Mouse (Mus musculus): ENCODE measurements around the gene Med18. TPM values are rescaled to one million over a fixed set of nuclear protein-coding genes. Genes with fewer than 3 reads are reported as not detected.
"Not testable (repeated sequence)": the region's sequence is repeated elsewhere in the genome, so short reads cannot be mapped to it uniquely, and the experiment has no call there.

Gene Med18
- total RNA-seq, 2 experiments from 2014 or later, result 2.5 to 2.8 TPM

GRCm38 (mm10) chr4:132484231-132484630 is 20.5 kb upstream of the Med18 start:
- ATAC-seq (replicated peaks; ENCODE audit: low FRiP score, poor library complexity, severe bottlenecking), result no peak

DNA sequence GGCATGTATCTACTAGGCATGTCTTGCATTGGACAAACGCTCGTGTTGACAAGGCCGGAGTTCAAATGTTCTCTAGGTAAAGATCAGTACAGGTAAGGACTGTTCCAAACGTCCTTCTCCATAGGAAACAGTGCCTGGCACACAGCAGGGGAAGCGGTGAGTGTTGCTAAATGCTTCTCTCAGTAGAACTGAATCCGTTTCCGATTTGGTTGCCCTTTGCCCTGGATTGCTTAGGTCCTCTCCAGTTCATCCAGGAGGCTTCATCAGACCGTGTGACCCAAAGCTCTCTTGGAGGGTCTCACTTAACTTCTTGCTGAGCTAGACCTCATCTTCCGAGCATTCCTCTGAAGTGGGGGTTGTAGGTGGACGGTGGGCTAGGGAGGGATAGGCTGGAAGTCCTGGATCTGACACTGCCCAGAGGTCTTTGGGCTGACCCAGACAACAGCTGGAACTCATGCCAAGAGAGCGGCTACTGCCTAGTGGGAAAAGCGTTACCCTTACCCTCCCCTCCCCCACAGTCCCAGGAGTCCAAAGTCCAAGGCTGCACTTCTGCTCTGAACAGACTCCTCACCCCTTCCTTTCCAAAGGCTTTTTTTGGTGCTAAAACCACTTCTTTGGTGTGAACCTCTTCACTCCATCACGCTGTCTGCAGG is 19.4 kb upstream of the Med18 start:
- ATAC-seq (replicated peaks; ENCODE audit: low FRiP score, poor library complexity, severe bottlenecking), result no peak

DNA sequence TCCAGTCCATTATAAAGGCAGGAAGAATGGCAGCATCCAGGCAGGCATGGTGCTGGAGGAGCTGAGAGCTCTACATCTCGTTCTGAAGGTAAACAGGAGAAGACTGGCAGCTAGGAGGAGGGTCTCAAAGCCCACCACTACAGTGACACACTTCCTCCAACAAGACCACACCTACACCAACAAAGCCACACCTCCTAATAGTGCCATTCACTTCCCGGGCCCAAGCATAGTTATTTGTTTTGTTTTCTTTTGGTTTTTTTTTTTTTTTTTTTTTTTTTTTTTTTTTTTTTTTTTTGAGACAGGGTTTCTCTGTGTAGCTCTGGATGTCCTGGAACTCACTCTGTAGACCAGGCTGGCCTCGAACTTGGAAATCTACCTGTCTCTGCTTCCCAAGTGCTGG is 18.4 kb upstream of the Med18 start:
- not testable (repeated sequence) for ATAC-seq (replicated peaks; ENCODE audit: low FRiP score, poor library complexity, severe bottlenecking)

GRCm38 (mm10) chr4:132477833-132478232 is 14.1 kb upstream of the Med18 start:
- ATAC-seq (replicated peaks; ENCODE audit: low FRiP score, poor library complexity, severe bottlenecking), result no peak

GRCm38 (mm10) chr4:132475895-132476878 is 12.5 kb upstream of the Med18 start:
- no peak for ATAC-seq (replicated peaks; ENCODE audit: low FRiP score, poor library complexity, severe bottlenecking)

- no peak for ATAC-seq (replicated peaks; ENCODE audit: low FRiP score, poor library complexity, severe bottlenecking)
Measured at GRCm38 (mm10) chr4:132474631-132475030, 10.9 kb upstream of the Med18 start.

- ATAC-seq (replicated peaks; ENCODE audit: low FRiP score, poor library complexity, severe bottlenecking), result no peak
Measured at GRCm38 (mm10) chr4:132473411-132473810, 9.7 kb upstream of the Med18 start.

GRCm38 (mm10) chr4:132469873-132470272 is 6.2 kb upstream of the Med18 start:
- ATAC-seq (replicated peaks; ENCODE audit: low FRiP score, poor library complexity, severe bottlenecking), result no peak

DNA sequence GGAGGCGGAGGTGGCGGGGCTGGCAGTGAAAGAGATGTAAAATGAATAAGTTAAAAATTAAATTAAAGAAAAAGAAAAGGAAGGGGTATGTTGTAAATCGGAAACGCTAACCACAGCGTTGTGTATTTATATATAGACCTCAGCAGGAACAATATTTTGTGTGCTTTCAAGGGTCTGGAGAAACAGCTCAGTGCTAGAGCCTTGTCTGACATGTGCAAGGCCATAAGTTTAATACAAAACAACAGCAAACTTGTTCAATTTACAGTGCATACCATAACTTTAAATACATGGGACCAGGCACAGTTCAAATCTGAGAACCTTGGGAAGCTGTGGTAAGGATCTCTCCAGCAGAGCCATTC is 513 bp upstream of the Med18 start:
- ATAC-seq (replicated peaks; ENCODE audit: low FRiP score, poor library complexity, severe bottlenecking), result 0 out of 2 replicates have a peak, but pooled peaks have one; percentile 1

DNA sequence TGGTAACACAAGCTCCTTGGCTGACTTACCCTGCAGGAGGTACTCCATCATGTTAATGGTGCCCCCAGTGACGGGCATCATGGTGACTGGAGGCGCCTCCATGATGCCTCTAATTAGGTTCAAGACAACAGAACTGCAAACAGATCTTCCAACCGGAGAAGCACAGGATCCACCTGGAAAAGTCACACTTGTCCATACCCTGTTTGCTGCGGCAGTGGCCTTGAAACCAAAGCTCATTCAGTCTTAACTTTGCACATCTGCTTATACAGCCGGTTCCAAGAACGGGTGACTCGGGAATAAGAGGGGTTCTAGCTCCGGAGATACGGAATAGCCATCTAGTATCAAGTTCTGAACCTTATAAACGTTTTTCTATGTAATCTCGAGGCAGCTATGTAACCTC is 885 bp downstream of the Med18 start:
- no peak for ATAC-seq (replicated peaks; ENCODE audit: low FRiP score, poor library complexity, severe bottlenecking)

DNA sequence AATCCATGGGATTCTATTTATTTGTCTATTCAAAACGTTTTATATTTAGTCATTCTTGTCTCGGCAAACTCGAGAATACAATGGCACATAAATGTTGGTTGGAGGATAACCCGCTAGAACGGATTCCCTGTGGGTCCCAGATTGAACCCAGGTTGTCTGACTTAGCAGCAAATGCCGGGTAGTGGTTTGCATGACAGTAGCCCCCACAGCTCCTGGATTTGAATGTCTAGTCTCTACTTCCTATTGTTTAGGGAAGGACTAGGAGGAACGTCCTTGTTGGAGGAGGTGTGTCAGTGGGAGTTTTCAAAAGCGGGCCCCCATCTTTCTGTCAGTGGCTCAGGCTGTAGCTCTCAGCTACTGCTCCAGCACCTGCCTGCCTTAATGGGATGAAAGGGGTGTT is 3.5 kb downstream of the Med18 start:
- no peak for ATAC-seq (replicated peaks; ENCODE audit: low FRiP score, poor library complexity, severe bottlenecking)

- ATAC-seq (replicated peaks; ENCODE audit: low FRiP score, poor library complexity, severe bottlenecking), result no peak
Measured at GRCm38 (mm10) chr4:132455561-132455960, 8.2 kb downstream of the Med18 start.

DNA sequence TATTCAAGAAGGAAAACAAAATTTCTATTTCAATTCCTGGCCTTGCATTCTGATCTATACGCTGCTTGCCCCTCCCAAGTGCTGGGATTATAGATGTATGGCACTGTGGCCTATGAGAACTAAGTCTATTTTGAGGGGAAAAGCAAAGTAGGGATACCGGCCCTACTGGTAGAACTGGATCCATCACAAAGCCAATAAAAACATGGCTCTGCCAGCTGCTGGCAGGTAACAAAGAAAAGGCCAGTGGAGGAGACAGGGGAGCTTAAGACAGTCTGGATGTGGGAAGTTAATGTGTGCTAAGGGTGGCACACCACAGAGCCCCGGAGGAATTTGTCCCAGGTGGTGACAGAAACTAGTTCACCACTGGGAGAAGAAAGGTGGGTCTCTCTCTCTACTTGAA is 8.6 kb downstream of the Med18 start:
- ATAC-seq (replicated peaks; ENCODE audit: low FRiP score, poor library complexity, severe bottlenecking), result no peak

DNA sequence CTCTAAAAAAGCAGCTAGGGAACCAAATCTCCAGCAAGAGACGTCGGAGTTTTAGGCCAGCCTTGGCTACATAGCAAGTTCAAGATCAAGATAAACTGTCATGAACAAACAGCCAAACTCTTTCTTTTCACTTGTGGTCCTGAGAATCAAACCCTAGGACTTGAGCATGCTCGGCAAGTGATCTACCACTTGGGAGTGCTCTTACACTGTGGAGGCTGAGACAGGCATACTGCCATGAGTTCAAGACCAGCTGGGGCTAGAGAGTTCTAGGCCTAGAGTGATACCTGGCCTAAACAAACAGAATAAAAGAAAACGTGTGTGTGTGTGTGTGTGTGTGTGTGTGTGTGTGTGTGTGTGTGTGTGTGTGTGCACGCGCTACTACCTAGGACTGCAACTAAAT is 9.5 kb downstream of the Med18 start:
- no peak for ATAC-seq (replicated peaks; ENCODE audit: low FRiP score, poor library complexity, severe bottlenecking)

- peak; percentile 85 for ATAC-seq (replicated peaks; ENCODE audit: low FRiP score, poor library complexity, severe bottlenecking)
Measured at GRCm38 (mm10) chr4:132449778-132450177, 13.9 kb downstream of the Med18 start.

GRCm38 (mm10) chr4:132446105-132446504 is 17.6 kb downstream of the Med18 start:
- ATAC-seq (replicated peaks; ENCODE audit: low FRiP score, poor library complexity, severe bottlenecking), result no peak

- ATAC-seq (replicated peaks; ENCODE audit: low FRiP score, poor library complexity, severe bottlenecking), result no peak
Measured at GRCm38 (mm10) chr4:132444516-132444915, 19.2 kb downstream of the Med18 start.

GRCm38 (mm10) chr4:132437857-132438256 is 25.9 kb downstream of the Med18 start:
- ATAC-seq (replicated peaks; ENCODE audit: low FRiP score, poor library complexity, severe bottlenecking), result no peak

GRCm38 (mm10) chr4:132432717-132433372 is 30.9 kb downstream of the Med18 start:
- ATAC-seq (replicated peaks; ENCODE audit: low FRiP score, poor library complexity, severe bottlenecking), result no peak

DNA sequence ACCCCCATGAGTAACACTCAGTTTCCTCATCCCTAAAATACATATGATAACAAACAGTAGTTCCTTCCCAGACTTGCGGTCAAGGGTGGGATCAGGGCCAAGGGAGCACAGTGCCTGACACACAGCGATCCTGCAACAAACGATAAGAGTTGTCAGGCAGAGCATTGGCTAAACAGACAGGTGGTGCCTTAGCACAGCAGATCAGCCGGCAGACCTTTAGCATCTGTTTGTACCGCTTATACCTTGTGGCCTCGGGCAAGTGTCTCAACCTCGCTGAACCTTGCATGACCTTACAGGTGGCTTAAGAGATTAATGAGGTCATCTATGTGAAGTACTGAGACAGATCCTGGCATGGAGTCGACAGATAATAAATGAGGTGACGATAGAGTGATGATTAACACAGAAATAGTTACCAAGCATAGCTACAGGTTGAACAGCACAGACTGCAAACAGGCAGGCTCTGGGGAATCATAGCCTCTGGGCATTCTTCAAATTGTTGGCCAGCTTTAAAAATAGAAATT is 35.6 kb downstream of the Med18 start:
- ATAC-seq (replicated peaks; ENCODE audit: low FRiP score, poor library complexity, severe bottlenecking), result peak; percentile 93
